Mouse (Mus musculus) midbrain, embryonic 16.5 days (tissue): ENCODE data around the gene Chrna9. TPM values are rescaled to one million over a fixed set of nuclear protein-coding genes. Genes with fewer than 3 reads are reported as not detected.

Source experiments
- ATAC-seq: fragments of 200-750 bp; cut with Nextera tagmentation; 2 replicates; pipeline ENCODE4 v1.8.0; 2017; ENCODE audit warnings: moderate TSS enrichment
- H3K27ac ChIP-seq: fragments of 300-500 bp; sonication (generic); 2 replicates; pipeline ENCODE4 v1.5.1; 2014; ENCODE audit warnings: mild to moderate bottlenecking, low read length, mixed read lengths
- H3K27me3 ChIP-seq: fragments of 300-500 bp; sonication (generic); 2 replicates; pipeline ENCODE4 v1.6.1; 2014; ENCODE audit warnings: low read depth, low read length, mixed read lengths; ENCODE audit not compliant: control insufficient read depth, insufficient read depth
- H3K36me3 ChIP-seq: fragments of 300-500 bp; sonication (generic); 2 replicates; pipeline ENCODE4 v1.6.1; 2014; ENCODE audit warnings: mild to moderate bottlenecking, low read length, moderate library complexity, mixed read lengths; ENCODE audit not compliant: control insufficient read depth, insufficient read depth
- H3K4me1 ChIP-seq: fragments of 300-500 bp; sonication (generic); 2 replicates; pipeline ENCODE4 v1.6.1; 2014; ENCODE audit warnings: mild to moderate bottlenecking, low read length, mixed read lengths; ENCODE audit not compliant: control insufficient read depth, insufficient read depth
- H3K4me2 ChIP-seq: fragments of 300-500 bp; sonication (generic); 2 replicates; pipeline ENCODE4 v1.6.1; 2014; ENCODE audit warnings: mild to moderate bottlenecking, low read length, mixed read lengths
- H3K4me3 ChIP-seq: fragments of 300-500 bp; sonication (generic); 2 replicates; pipeline ENCODE4 v1.5.1; 2014; ENCODE audit warnings: low read depth, mild to moderate bottlenecking, low read length, moderate library complexity, mixed read lengths
- H3K9ac ChIP-seq: fragments of 300-500 bp; sonication (generic); 2 replicates; pipeline ENCODE4 v1.6.1; 2014; ENCODE audit warnings: low read depth, low read length, mixed read lengths
- H3K9me3 ChIP-seq: fragments of 300-500 bp; sonication (generic); replicated peaks from 2 replicates; pipeline ENCODE4 v1.6.1; 2014; ENCODE audit warnings: mild to moderate bottlenecking, low read length, mixed read lengths; ENCODE audit not compliant: control insufficient read depth, poor library complexity, severe bottlenecking
- WGBS: fragments of 180-500 bp; shearing (Covaris S2); extraction: QIAGEN DNeasy Blood & Tissue Kit; methylation state at CpG from one replicate; pipeline ENCODE4 v1.1.7; 2014; 5-methylcytosine and 5-hydroxymethylcytosine counted together
- polyA plus RNA-seq: library from polyadenylated mRNA; unstranded; fragments of >200 nt; fragmentation: Nextera tagmentation; extraction: Ambion mirVana; gene quantifications from 2 replicates; pipeline ENCODE4 v1.2.1, GENCODE M21; 2015

Gene Chrna9
- polyA plus RNA-seq, 1 experiment from 2014 or later, result not detected

DNA sequence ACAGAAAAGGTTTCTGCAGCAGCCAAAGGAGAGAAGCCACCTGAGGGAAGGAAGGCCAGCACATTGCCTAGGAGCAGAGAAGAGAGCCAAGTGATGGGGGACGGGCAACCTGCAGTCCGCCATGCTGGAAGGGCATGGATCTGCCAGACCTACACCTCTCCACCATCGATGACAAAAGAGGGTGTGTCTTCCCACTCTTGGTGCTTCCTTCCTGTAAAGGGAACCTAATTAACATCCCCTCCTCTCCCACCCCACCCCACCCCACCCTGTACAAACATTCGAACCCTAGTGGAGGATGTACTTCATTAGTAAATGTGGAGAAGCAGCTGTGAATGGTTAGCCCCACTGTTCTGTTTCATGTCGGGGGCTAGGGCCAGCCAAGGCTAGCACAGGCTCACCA is 22.5 kb upstream of the Chrna9 start:
- H3K4me1 ChIP-seq, result no peaks in the 10 kb centered on the region
- H3K4me3 ChIP-seq, result no peak overlapping the region
- no peak overlapping the region for H3K9ac ChIP-seq
- H3K27me3 ChIP-seq, result no peaks in the 10 kb centered on the region
- no peaks in the 10 kb centered on the region for H3K36me3 ChIP-seq
- H3K27ac ChIP-seq, result no peak overlapping the region
- H3K4me2 ChIP-seq, result no peak overlapping the region
- H3K9me3 ChIP-seq, result no peaks in the 10 kb centered on the region
- WGBS, result 88% methylated on average over 5 of the region's 5 CpGs
- no peak for ATAC-seq

DNA sequence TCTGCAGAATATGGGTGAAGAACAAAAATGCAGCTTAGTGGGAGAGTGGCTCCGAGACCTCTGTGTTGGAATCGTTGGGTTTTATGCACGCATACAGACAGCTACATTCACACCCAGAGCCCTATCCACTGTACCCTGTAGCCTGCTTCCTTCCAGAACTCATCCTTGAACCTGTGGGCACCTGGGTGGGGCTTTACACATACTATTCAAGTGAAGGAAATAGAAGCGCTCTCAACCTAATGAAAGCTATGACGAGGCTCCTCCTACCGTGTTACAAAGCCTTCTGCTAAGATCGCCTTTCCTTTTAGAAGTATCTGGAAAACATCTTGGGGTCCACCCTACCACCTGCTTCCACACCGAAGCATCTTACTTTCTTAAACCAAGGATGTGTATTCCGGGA is 21.6 kb upstream of the Chrna9 start:
- WGBS, result 88% methylated on average over 9 of the region's 9 CpGs
- Histone ChIP-seq H3K4me2 (no peak overlapping the region), H3K36me3 (no peaks in the 10 kb centered on the region), H3K9ac (no peak overlapping the region), H3K4me1 (peaks cover under 1% of the 10 kb centered on the region; the same call in 1 of the 2 replicates), H3K27me3 (no peaks in the 10 kb centered on the region), H3K9me3 (no peaks in the 10 kb centered on the region), H3K27ac (no peak overlapping the region), H3K4me3 (no peak overlapping the region)
- no peak for ATAC-seq

DNA sequence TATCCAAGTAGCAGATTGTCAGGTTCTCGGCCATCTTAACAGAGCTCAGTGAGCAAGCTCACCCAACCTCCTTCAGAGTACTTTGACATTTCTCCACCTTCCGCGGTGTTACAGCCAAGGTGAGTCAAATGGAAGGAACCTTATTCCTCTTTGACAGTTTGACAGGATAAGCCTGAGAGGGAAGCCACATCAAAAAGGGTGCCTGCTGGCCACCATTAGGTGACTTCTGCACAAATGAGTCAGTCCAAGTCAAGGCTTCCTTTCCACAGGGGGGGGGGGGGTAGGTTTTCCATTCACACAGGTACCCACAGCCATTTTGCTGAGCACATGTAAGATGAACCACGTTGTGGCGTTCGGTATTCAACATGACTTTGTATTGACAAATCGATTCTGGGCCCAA is 20.4 kb upstream of the Chrna9 start:
- no peak for ATAC-seq
- Histone ChIP-seq H3K27me3 (no peaks in the 10 kb centered on the region), H3K4me2 (no peak overlapping the region), H3K9ac (no peak overlapping the region), H3K4me3 (no peak overlapping the region), H3K36me3 (no peaks in the 10 kb centered on the region), H3K27ac (no peak overlapping the region), H3K4me1 (peaks cover 12% of the 10 kb centered on the region), H3K9me3 (no peaks in the 10 kb centered on the region)
- 97% methylated on average over 7 of the region's 7 CpGs for WGBS

DNA sequence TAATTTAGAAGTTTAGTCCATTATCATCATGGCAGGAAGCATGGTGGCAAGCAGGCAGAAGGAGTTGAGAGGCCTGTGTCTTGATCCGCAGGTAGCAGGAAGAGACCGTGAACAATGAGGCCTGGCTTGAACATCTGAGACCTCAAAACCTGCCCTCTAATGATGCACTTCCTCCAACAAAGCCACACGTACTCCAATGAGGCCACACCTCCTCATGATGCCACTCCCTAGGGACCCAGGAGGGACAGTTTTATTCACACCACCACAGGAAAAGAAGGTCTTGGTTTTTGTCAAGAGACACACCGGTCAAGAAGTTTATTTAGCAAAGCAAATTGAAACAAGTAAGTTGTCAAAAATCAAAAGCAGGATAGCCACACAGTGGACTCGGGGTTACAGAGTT is 17.8 kb upstream of the Chrna9 start:
- H3K27ac ChIP-seq, result no peak overlapping the region
- H3K36me3 ChIP-seq, result no peaks in the 10 kb centered on the region
- peaks cover 12% of the 10 kb centered on the region for H3K4me1 ChIP-seq
- H3K9ac ChIP-seq, result no peak overlapping the region
- no peaks in the 10 kb centered on the region for H3K9me3 ChIP-seq
- no peak for ATAC-seq
- 85% methylated on average over 5 of the region's 5 CpGs for WGBS
- H3K4me3 ChIP-seq, result no peak overlapping the region
- H3K4me2 ChIP-seq, result no peak overlapping the region
- H3K27me3 ChIP-seq, result no peaks in the 10 kb centered on the region

DNA sequence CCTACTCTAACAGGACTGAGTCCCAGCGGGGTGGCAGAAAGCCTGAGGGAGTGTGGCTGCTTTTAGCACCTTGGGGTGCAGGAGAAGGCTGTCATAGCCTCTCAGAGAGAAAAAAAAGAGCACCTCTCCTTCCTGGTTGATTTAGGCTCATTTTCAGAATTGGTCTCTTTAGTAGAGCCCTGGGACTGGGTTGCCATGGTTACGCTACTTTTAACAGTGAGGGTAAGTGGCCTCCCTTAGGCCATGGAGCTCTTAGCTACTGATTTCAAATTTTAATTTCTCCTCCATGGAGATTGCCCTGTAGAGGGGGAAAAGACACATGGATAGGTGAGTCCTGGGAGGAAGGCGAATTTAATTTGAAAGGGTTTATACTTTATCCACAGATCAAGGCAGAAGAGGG is 16.1 kb upstream of the Chrna9 start:
- Histone ChIP-seq H3K4me3 (no peak overlapping the region), H3K27me3 (no peaks in the 10 kb centered on the region), H3K36me3 (no peaks in the 10 kb centered on the region), H3K9ac (no peak overlapping the region), H3K4me1 (peaks cover 12% of the 10 kb centered on the region), H3K9me3 (no peaks in the 10 kb centered on the region), H3K4me2 (no peak overlapping the region), H3K27ac (peak overlapping the region; percentile 85)
- ATAC-seq, result peak; percentile 91
- 56% methylated on average over 3 of the region's 3 CpGs for WGBS

DNA sequence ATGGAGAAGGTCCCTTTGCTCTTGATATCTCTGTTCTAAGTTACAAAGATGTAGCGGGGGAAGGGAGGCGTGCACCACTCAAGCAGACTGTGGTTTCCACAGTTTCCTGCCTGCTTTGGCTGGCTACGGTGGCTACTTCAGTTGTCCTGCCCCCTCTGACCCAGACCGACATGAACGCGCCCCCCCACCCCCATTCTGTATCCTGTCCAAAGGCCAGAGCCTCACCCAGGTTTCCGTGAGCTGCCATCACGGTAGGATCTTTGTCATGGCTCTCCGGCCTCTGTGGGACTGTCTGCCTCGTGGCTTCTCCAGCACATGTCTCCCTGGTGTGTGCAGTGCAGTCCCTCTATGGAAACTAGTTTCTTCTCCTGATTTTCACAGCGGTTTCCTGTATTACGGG is 15.4 kb upstream of the Chrna9 start:
- Histone ChIP-seq H3K27ac (peak overlapping the region; percentile 85), H3K4me1 (peaks cover 12% of the 10 kb centered on the region), H3K9me3 (no peaks in the 10 kb centered on the region), H3K4me3 (no peak overlapping the region), H3K36me3 (no peaks in the 10 kb centered on the region), H3K27me3 (no peaks in the 10 kb centered on the region), H3K4me2 (no peak overlapping the region), H3K9ac (no peak overlapping the region)
- WGBS, result 85% methylated on average over 12 of the region's 12 CpGs
- peak; percentile 37; the same call in 1 of the 2 replicates for ATAC-seq

DNA sequence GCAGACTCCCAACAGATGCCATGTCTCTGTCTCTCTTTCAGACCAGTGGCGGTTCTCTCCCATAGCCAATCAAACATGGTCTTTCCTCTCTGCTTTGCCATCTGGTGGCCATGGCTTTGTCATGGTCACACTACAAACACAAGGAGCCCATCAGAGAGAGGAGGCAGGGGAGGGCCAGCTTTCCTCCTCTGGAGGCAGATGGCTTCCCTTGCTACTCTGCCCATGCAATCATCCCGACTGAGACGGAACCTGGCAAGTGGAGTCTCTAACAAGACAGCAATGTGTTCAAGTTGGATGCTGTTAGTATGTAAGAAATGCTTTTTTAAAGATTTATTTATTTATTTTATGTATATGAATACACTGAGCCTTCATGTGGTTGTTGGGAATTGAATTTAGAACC is 14.8 kb upstream of the Chrna9 start:
- H3K27me3 ChIP-seq, result no peaks in the 10 kb centered on the region
- 96% methylated on average over 3 of the region's 3 CpGs for WGBS
- no peak for ATAC-seq

DNA sequence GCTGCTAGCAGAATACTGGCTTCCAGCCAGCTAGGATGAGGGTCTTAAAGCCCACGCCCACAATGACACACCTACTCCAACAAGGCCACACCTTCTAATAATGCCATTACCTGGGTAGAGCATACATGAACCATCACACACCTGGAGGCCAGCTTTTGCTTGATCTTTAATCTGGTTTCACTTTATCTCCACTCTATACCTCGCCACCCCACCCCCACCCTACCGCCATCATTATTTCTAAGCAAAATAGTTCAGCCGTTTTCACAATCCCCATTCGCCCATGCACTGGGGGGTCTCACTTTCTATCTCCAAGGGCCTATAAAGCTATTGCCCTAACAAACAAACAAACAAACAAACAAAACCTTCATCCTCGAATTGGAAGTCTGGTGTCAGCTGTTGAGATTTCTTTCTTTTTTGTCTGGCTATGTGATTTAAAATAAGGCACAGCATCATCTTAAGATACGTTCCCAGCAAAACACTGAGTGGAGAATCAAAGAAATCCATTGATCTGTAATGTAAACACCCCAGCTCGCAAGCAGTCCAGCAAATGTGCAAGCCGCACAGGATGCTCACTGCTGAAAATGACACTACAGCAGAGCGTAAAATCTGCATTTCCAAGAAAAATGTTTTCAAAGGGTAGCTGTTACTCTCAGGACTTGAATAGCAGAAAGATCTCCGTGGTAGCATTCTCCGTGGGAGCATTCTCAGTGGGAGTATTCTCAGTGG is 13.9 kb upstream of the Chrna9 start:
- no peaks in the 10 kb centered on the region for H3K36me3 ChIP-seq

More for the DNA sequence above, 14.8 kb upstream of the Chrna9 start:
- H3K4me1 ChIP-seq, result peaks cover 12% of the 10 kb centered on the region
- H3K9ac ChIP-seq, result no peak overlapping the region
- no peak overlapping the region for H3K4me2 ChIP-seq
- H3K4me3 ChIP-seq, result no peak overlapping the region
- H3K27ac ChIP-seq, result no peak overlapping the region
- H3K36me3 ChIP-seq, result no peaks in the 10 kb centered on the region
- no peaks in the 10 kb centered on the region for H3K9me3 ChIP-seq

DNA sequence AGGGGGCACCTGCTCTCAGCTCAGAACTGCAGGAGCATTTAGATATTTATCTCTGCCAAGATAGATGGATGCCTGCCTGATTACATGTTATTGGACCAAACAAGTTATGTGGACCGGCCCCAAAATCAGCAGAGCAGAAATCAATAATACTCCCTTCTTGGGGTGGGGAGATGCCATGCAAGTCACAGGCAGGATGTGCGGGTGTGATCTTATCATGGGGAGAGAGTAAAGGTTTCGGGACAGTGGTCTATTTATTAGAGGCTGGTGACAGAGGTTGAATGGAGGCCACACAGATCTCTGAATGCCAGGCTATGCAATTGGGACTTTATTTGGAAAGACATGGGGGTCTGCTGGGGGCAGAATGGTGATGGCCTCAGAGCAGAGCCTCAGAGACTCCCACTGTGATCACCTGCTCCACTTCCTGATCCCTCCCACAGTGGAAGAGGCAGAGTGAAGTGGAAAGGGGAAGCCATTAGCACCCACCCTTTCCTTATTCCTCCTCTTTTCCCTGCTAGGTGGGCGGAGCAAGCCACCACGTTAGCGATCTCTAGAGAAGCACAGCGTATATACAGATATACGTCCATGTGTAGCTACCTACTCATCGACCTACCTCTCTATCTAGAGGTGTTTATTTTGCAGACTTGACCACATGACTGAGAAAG is 13.1 kb upstream of the Chrna9 start:
- no peak for ATAC-seq

More for the DNA sequence above, 13.9 kb upstream of the Chrna9 start:
- Histone ChIP-seq H3K9ac (no peak overlapping the region), H3K4me1 (peaks cover 12% of the 10 kb centered on the region), H3K9me3 (no peaks in the 10 kb centered on the region), H3K27ac (peak overlapping the region; percentile 1), H3K27me3 (no peaks in the 10 kb centered on the region), H3K4me3 (no peak overlapping the region), H3K4me2 (no peak overlapping the region)
- no peak for ATAC-seq
- WGBS, result 71% methylated on average over 12 of the region's 12 CpGs

More for the DNA sequence above, 13.1 kb upstream of the Chrna9 start:
- Histone ChIP-seq H3K4me3 (no peak overlapping the region), H3K4me2 (no peak overlapping the region), H3K9ac (no peak overlapping the region), H3K27ac (peak overlapping the region; percentile 1), H3K9me3 (no peaks in the 10 kb centered on the region), H3K4me1 (peaks cover 12% of the 10 kb centered on the region), H3K36me3 (no peaks in the 10 kb centered on the region), H3K27me3 (no peaks in the 10 kb centered on the region)
- WGBS, result 84% methylated on average over 9 of the region's 9 CpGs
